Mouse (Mus musculus) hindbrain, postnatal 0 days (tissue): ENCODE results near the gene Tfrc. TPM values are rescaled to one million over a fixed set of nuclear protein-coding genes. Genes with fewer than 3 reads are reported as not detected.

Source experiments
- ATAC-seq: fragments of 200-750 bp; cut with Nextera tagmentation; 2 replicates; pipeline ENCODE4 v1.8.0; 2017; ENCODE audit warnings: mild to moderate bottlenecking, moderate TSS enrichment, moderate library complexity
- DNase-seq: peaks from one replicate; pipeline ENCODE4 v3.0.0-alpha.2; 2015; ENCODE audit warnings: low spot score
- H3K27ac ChIP-seq: fragments of 300-500 bp; sonication (generic); 2 replicates; pipeline ENCODE4 v1.5.1; 2014; ENCODE audit warnings: mild to moderate bottlenecking
- H3K27me3 ChIP-seq: fragments of 300-500 bp; sonication (generic); 2 replicates; pipeline ENCODE4 v1.6.1; 2014; ENCODE audit warnings: low read length, mixed read lengths; ENCODE audit not compliant: insufficient read depth
- H3K36me3 ChIP-seq: fragments of 300-500 bp; sonication (generic); 2 replicates; pipeline ENCODE4 v1.6.1; 2014; ENCODE audit warnings: low read length, mixed read lengths; ENCODE audit not compliant: insufficient read depth
- H3K4me1 ChIP-seq: fragments of 300-500 bp; sonication (generic); 2 replicates; pipeline ENCODE4 v1.6.1; 2014; ENCODE audit warnings: antibody characterized with exemption, low read length, mixed read lengths; ENCODE audit not compliant: insufficient read depth
- H3K4me2 ChIP-seq: fragments of 300-500 bp; sonication (generic); 2 replicates; pipeline ENCODE4 v1.6.1; 2014; ENCODE audit warnings: low read depth, mild to moderate bottlenecking, low read length, moderate library complexity, mixed read lengths
- H3K4me3 ChIP-seq: fragments of 300-500 bp; sonication (generic); 2 replicates; pipeline ENCODE4 v1.5.1; 2014; ENCODE audit warnings: low read length
- H3K9ac ChIP-seq: fragments of 300-500 bp; sonication (generic); replicated peaks from 2 replicates; pipeline ENCODE4 v1.6.1; 2014; ENCODE audit warnings: mild to moderate bottlenecking, low read length, moderate library complexity, mixed read lengths
- H3K9me3 ChIP-seq: fragments of 300-500 bp; sonication (generic); 2 replicates; pipeline ENCODE4 v1.6.1; 2016; ENCODE audit warnings: low read length, mixed read lengths
- CTCF ChIP-seq: IDR thresholded peaks from 2 replicates; pipeline ENCODE4 v1.5.1; 2016; ENCODE audit warnings: antibody characterized with exemption, control low read depth, low read depth
- WGBS: fragments of 180-500 bp; shearing (Covaris S2); extraction: QIAGEN DNeasy Blood & Tissue Kit; methylation state at CpG from one replicate; pipeline ENCODE4 v1.1.7; 2014; 5-methylcytosine and 5-hydroxymethylcytosine counted together
- polyA plus RNA-seq: library from polyadenylated mRNA; unstranded; fragments of >200 nt; fragmentation: Nextera tagmentation; extraction: Ambion mirVana; gene quantifications from 2 replicates; pipeline ENCODE4 v1.2.1, GENCODE M21; 2015
- total RNA-seq: library from RNA; depleted of rRNA; stranded (reverse); fragments of >200 nt; gene quantifications from 2 replicates; pipeline ENCODE4 v1.2.3, GENCODE M21; 2014; rRNA removed

Tfrc gene
- total RNA-seq (51.9 and 56.3 TPM in 2 replicates), polyA plus RNA-seq (38.3 and 40.0 TPM in 2 replicates)

- Histone ChIP-seq H3K9ac (peak within 1 kb of the TSS; percentile 75), H3K4me3 (peak within 1 kb of the TSS; percentile 81), H3K4me1 (peaks cover 8% of the 10 kb centered on the region), H3K27me3 (no peaks in the 10 kb centered on the region), H3K4me2 (peak within 1 kb of the TSS; percentile 69), H3K36me3 (no peaks in the 10 kb centered on the region), H3K9me3 (no peaks in the 10 kb centered on the region), H3K27ac (peak within 1 kb of the TSS; percentile 93)
- WGBS: under 1% methylated on average over 73 of the region's 73 CpGs
- ATAC-seq (peak; percentile 98), DNase-seq (peak; percentile 100)
- TF ChIP-seq CTCF: no peak; the same call in 1 of the 2 replicates
Measured at GRCm38 (mm10) chr16:32608712-32609400, at the start of gene Tfrc. Gene Tfrc, plus strand, starts transcription at chr16:32608920.

GRCm38 (mm10) chr16:32559493-32559892, 49.2 kb upstream of the Tfrc start:
- H3K27ac ChIP-seq: no peak overlapping the region
- H3K4me3 ChIP-seq: no peak overlapping the region
- no peaks in the 10 kb centered on the region for H3K4me1 ChIP-seq
- WGBS: 69% methylated on average over 4 of the region's 4 CpGs
- no peaks in the 10 kb centered on the region for H3K27me3 ChIP-seq
- ATAC-seq (no peak), DNase-seq (no peak)
- H3K36me3 ChIP-seq: no peaks in the 10 kb centered on the region
- H3K9me3 ChIP-seq: no peaks in the 10 kb centered on the region
- no peak for TF ChIP-seq CTCF
- no peak overlapping the region for H3K4me2 ChIP-seq
- H3K9ac ChIP-seq: no peak overlapping the region

DNA sequence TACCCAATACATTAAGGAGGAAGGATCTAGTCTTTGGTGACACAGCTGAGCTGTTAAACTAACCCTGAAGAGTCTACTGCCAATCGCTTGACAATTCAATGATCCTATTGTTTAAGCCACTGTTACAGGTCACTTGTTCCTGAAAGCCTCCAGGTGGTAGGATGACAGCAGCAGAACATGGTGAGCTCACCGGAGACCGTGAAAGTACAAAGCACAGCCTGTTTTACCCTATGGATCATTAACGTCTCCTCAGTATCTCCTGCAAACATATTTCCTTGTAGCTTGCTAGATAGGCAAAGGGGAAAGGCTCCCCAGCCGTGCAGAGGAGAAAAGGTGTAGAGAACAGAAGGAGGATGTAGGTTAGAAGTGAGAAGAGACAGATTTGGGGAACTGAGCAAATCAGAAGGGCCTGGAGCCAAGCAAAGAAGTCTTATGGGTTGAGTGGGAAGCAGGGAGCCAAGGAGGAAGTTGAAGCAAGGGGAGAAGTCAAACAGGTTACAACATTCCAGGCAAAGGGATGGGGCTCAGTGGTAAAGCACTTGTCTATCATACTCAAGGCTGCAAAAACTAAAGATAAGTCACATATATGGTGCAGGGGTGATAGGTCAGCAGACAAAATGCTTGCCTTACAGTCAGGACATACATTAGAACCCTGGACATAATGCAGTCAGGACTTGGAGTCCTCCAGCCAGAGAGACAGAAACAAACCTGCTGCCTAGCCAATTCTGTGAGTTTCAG, 45.5 kb upstream of the Tfrc start:
- Histone ChIP-seq H3K4me1 (no peaks in the 10 kb centered on the region), H3K36me3 (no peaks in the 10 kb centered on the region), H3K27ac (no peak overlapping the region), H3K4me3 (no peak overlapping the region), H3K9me3 (no peaks in the 10 kb centered on the region), H3K4me2 (no peak overlapping the region), H3K27me3 (no peaks in the 10 kb centered on the region), H3K9ac (no peak overlapping the region)
- WGBS: 81% methylated on average over 5 of the region's 5 CpGs
- TF ChIP-seq CTCF: no peak
- DNase-seq (no peak), ATAC-seq (no peak)

GRCm38 (mm10) chr16:32567282-32567681, 41.4 kb upstream of the Tfrc start:
- ATAC-seq (no peak), DNase-seq (no peak)
- no peak for TF ChIP-seq CTCF
- Histone ChIP-seq H3K9me3 (no peaks in the 10 kb centered on the region), H3K27me3 (no peaks in the 10 kb centered on the region), H3K27ac (no peak overlapping the region), H3K36me3 (no peaks in the 10 kb centered on the region), H3K4me2 (no peak overlapping the region), H3K4me1 (no peaks in the 10 kb centered on the region), H3K9ac (no peak overlapping the region), H3K4me3 (no peak overlapping the region)
- WGBS: 66% methylated on average over 4 of the region's 4 CpGs

DNA sequence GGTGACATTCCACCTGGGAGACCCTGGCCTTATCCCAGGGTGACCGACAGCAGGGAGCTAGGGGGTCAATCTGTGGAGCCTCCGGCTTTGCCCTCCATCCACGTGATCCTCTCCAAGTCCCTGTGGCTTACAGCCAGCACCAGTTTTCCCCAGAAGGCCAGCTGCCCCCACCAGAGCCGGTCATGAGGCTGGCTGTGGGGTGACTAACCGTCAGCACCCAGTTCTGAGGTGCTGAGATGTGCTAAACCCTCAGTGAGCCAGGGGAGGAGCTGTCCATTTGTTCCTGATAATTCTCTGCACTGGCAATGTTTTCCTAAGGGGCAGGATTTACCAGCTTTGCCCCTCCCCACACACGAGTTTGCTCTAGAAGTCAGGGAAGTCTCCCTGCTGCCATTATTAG, 40.3 kb upstream of the Tfrc start:
- Histone ChIP-seq H3K36me3 (no peaks in the 10 kb centered on the region), H3K4me1 (no peaks in the 10 kb centered on the region), H3K9me3 (no peaks in the 10 kb centered on the region), H3K4me2 (no peak overlapping the region), H3K27me3 (no peaks in the 10 kb centered on the region), H3K4me3 (no peak overlapping the region), H3K9ac (no peak overlapping the region), H3K27ac (no peak overlapping the region)
- 63% methylated on average over 6 of the region's 6 CpGs for WGBS
- DNase-seq (no peak), ATAC-seq (no peak)
- no peak for TF ChIP-seq CTCF

GRCm38 (mm10) chr16:32570042-32570441, 38.7 kb upstream of the Tfrc start:
- H3K27me3 ChIP-seq: no peaks in the 10 kb centered on the region
- no peak for ATAC-seq
- no peak for TF ChIP-seq CTCF
- H3K4me2 ChIP-seq: no peak overlapping the region
- no peak overlapping the region for H3K27ac ChIP-seq
- H3K9ac ChIP-seq: no peak overlapping the region
- WGBS: 91% methylated on average over 3 of the region's 3 CpGs
- H3K4me1 ChIP-seq: no peaks in the 10 kb centered on the region
- H3K4me3 ChIP-seq: no peak overlapping the region
- no peak for DNase-seq
- H3K9me3 ChIP-seq: no peaks in the 10 kb centered on the region
- H3K36me3 ChIP-seq: no peaks in the 10 kb centered on the region

- Histone ChIP-seq H3K36me3 (no peaks in the 10 kb centered on the region), H3K27me3 (no peaks in the 10 kb centered on the region), H3K4me1 (no peaks in the 10 kb centered on the region), H3K9ac (no peak overlapping the region), H3K9me3 (no peaks in the 10 kb centered on the region), H3K27ac (no peak overlapping the region), H3K4me2 (no peak overlapping the region), H3K4me3 (no peak overlapping the region)
- WGBS: 85% methylated on average over 4 of the region's 4 CpGs
- no peak for TF ChIP-seq CTCF
- DNase-seq (no peak), ATAC-seq (no peak)
Measured at GRCm38 (mm10) chr16:32572528-32572927, 36.2 kb upstream of the Tfrc start.
